Mouse (Mus musculus): ENCODE measurements at regions not wholly inside any gene's neighbourhood (a gene's known extent, or its start where the extent isn't known, plus 50 kb on each side); places are given as distances from the start of the nearest gene placed in this dataset.

GRCm38 (mm10) chr15:19778651-19779050 lies 670.4 kb upstream of the Cdh12 start:
- no peak for DNase-seq

- DNase-seq: no peak
Observed at GRCm38 (mm10) chr15:19783883-19784282, 665.2 kb upstream of the Cdh12 start.

- DNase-seq: no peak
Observed at GRCm38 (mm10) chr15:19806994-19807393, 642.1 kb upstream of the Cdh12 start.

GRCm38 (mm10) chr15:19813647-19814046 lies 635.4 kb upstream of the Cdh12 start:
- no peak for DNase-seq

- DNase-seq: peak; percentile 44
Observed at GRCm38 (mm10) chr15:19856892-19857655, 592.0 kb upstream of the Cdh12 start.

- DNase-seq: peak; percentile 15
Observed at GRCm38 (mm10) chr15:19857656-19858006, 591.4 kb upstream of the Cdh12 start.

- no peak for DNase-seq
Observed at GRCm38 (mm10) chr15:19858668-19859067, 590.4 kb upstream of the Cdh12 start.

GRCm38 (mm10) chr15:19863979-19864378 lies 585.1 kb upstream of the Cdh12 start:
- no peak for DNase-seq

- no peak for DNase-seq
Observed at GRCm38 (mm10) chr15:19866559-19866958, 582.5 kb upstream of the Cdh12 start.

- DNase-seq: no peak
Observed at GRCm38 (mm10) chr15:19869041-19869440, 580.0 kb upstream of the Cdh12 start.

- DNase-seq: no peak
Observed at GRCm38 (mm10) chr15:19872611-19873010, 576.5 kb upstream of the Cdh12 start.
